Mouse (Mus musculus) macrophage (primary cell): ENCODE results near the gene Pigg. TPM values are rescaled to one million over a fixed set of nuclear protein-coding genes. Genes with fewer than 3 reads are reported as not detected.
"Not testable (repeated sequence)": the region's sequence is repeated elsewhere in the genome, so short reads cannot be mapped to it uniquely, and the experiment has no call there.

Experiments used
- H3K27ac ChIP-seq: fragments of 350-480 bp; formaldehyde crosslinking; 2 replicates; pipeline ENCODE4 v1.9.0; 2021
- H3K36me3 ChIP-seq: fragments of 350-480 bp; formaldehyde crosslinking; 2 replicates; pipeline ENCODE4 v1.9.0; 2021; ENCODE audit errors: inconsistent target
- H3K4me3 ChIP-seq: fragments of 350-480 bp; formaldehyde crosslinking; 2 replicates; pipeline ENCODE4 v1.9.0; 2021; ENCODE audit errors: inconsistent target
- H3K79me2 ChIP-seq: fragments of 350-480 bp; formaldehyde crosslinking; 2 replicates; pipeline ENCODE4 v1.9.0; 2021; ENCODE audit errors: inconsistent target
- WGBS: methylation state at CpG from one replicate; pipeline ENCODE4 v1.1.7; 2026; ENCODE audit warnings: inconsistent platforms; ENCODE audit not compliant: missing documents; 5-methylcytosine and 5-hydroxymethylcytosine counted together
- polyA plus RNA-seq: library from polyadenylated mRNA; stranded (reverse); fragments of 250-400 nt; gene quantifications from 3 replicates; pipeline ENCODE4 v1.2.4, GENCODE M21; 2018; ENCODE audit warnings: inconsistent platforms
- total RNA-seq, 78 experiments: library from RNA; depleted of rRNA; stranded (reverse); fragments of 250-400 nt; gene quantifications; 1 replicate in 9 of 78; 2 replicates in 24 of 78; 3 replicates in 43 of 78; 4 replicates in 2 of 78; pipeline ENCODE4 v1.2.4; 2018; ENCODE audit warnings: inconsistent platforms in 56 of 78

Gene Pigg
- 10 to 100 TPM in 23 of 26 experiments, 1 to 10 TPM in 3; 6.7 to 18.7 (median 14.1) TPM for total RNA-seq (2018; cell fraction: chromatin; rRNA removed)
- total RNA-seq (2018; cell fraction: cytosol; rRNA removed) = 1 to 10 TPM; 5.0 to 9.7 (median 6.8) TPM
- total RNA-seq (2018; cell fraction: nucleus; rRNA removed) = 10 to 100 TPM; 11.1 to 21.1 (median 15.1) TPM
- 6.0 to 9.1 TPM (median 6.8 TPM) in 3 replicates for polyA plus RNA-seq

- Histone ChIP-seq H3K79me2 (peaks cover 11% of the 10 kb centered on the region), H3K27ac (peak within 1 kb of the TSS; percentile 73), H3K36me3 (peaks cover 2% of the 10 kb centered on the region; the same call in 1 of the 2 replicates), H3K4me3 (peak within 1 kb of the TSS; percentile 85)
- under 1% methylated on average over 57 of the region's 57 CpGs for WGBS
These were observed at the start of gene Pigg for GRCm38 (mm10) chr5:108312224-108313064. Gene Pigg, plus strand, starts transcription at chr5:108312609.

- Histone ChIP-seq H3K79me2 (no peaks in the 10 kb centered on the region), H3K27ac (no peak overlapping the region), H3K36me3 (no peaks in the 10 kb centered on the region), H3K4me3 (no peak overlapping the region)
- 98% methylated on average over 4 of the region's 4 CpGs for WGBS
These were observed 49.7 kb upstream of the Pigg start for GRCm38 (mm10) chr5:108262722-108263121.

- H3K27ac ChIP-seq, H3K79me2 ChIP-seq, H3K36me3 ChIP-seq, H3K4me3 ChIP-seq: not testable (repeated sequence)
- 91% methylated on average over 1 of the region's 1 CpGs for WGBS
These were observed 48.6 kb upstream of the Pigg start for GRCm38 (mm10) chr5:108263785-108264184.

GRCm38 (mm10) chr5:108266990-108267389 is 45.4 kb upstream of the Pigg start:
- Histone ChIP-seq H3K27ac (no peak overlapping the region), H3K4me3 (no peak overlapping the region), H3K79me2 (peaks cover 29% of the 10 kb centered on the region), H3K36me3 (no peaks in the 10 kb centered on the region)

GRCm38 (mm10) chr5:108268127-108269062 is 44.0 kb upstream of the Pigg start, which contains the start of gene Dr1:
Gene Dr1, plus strand, starts transcription at chr5:108268897.
- whole genome bisulfite sequencing = 7% methylated on average over 50 of the region's 55 CpGs
- peaks cover 43% of the 10 kb centered on the region for H3K79me2 ChIP-seq
- H3K4me3 ChIP-seq = peak within 1 kb of the TSS; percentile 84
- H3K36me3 ChIP-seq = no peaks in the 10 kb centered on the region; the same call in 1 of the 2 replicates
- H3K27ac ChIP-seq = peak within 1 kb of the TSS; percentile 89

GRCm38 (mm10) chr5:108269063-108269810 is 43.2 kb upstream of the Pigg start:
- 0% methylated on average over 44 of the region's 44 CpGs for WGBS
- peak overlapping the region; percentile 84 for H3K4me3 ChIP-seq
- no peaks in the 10 kb centered on the region; the same call in 1 of the 2 replicates for H3K36me3 ChIP-seq
- H3K27ac ChIP-seq = peak overlapping the region; percentile 89
- peaks cover 51% of the 10 kb centered on the region for H3K79me2 ChIP-seq

GRCm38 (mm10) chr5:108269811-108270151 is 42.6 kb upstream of the Pigg start:
- H3K4me3 ChIP-seq = peak overlapping the region; percentile 84

GRCm38 (mm10) chr5:108270415-108270814 is 42.0 kb upstream of the Pigg start:
- Histone ChIP-seq H3K27ac (peak overlapping the region; percentile 89), H3K79me2 (peaks cover 63% of the 10 kb centered on the region), H3K4me3 (peak overlapping the region; percentile 84), H3K36me3 (peaks cover 3% of the 10 kb centered on the region)
- WGBS = 5% methylated on average over 9 of the region's 9 CpGs

More at GRCm38 (mm10) chr5:108269811-108270151, 42.6 kb upstream of the Pigg start:
- 3% methylated on average over 7 of the region's 7 CpGs for WGBS
- H3K36me3 ChIP-seq = no peaks in the 10 kb centered on the region; the same call in 1 of the 2 replicates
- peaks cover 57% of the 10 kb centered on the region for H3K79me2 ChIP-seq
- H3K27ac ChIP-seq = peak overlapping the region; percentile 89

GRCm38 (mm10) chr5:108271345-108271744 is 41.1 kb upstream of the Pigg start:
- H3K4me3 ChIP-seq = peak overlapping the region; percentile 84; the same call in 1 of the 2 replicates
- H3K36me3 ChIP-seq = peaks cover 12% of the 10 kb centered on the region
- whole genome bisulfite sequencing = 89% methylated on average over 6 of the region's 6 CpGs
- H3K27ac ChIP-seq = not testable (repeated sequence)
- peaks cover 73% of the 10 kb centered on the region for H3K79me2 ChIP-seq

GRCm38 (mm10) chr5:108286957-108287356 is 25.5 kb upstream of the Pigg start:
- Histone ChIP-seq H3K36me3 (no peaks in the 10 kb centered on the region), H3K4me3 (no peak overlapping the region), H3K27ac (no peak overlapping the region), H3K79me2 (no peaks in the 10 kb centered on the region)
- WGBS = 13% methylated on average over 2 of the region's 2 CpGs

- Histone ChIP-seq H3K4me3 (no peak overlapping the region), H3K27ac (no peak overlapping the region), H3K36me3 (no peaks in the 10 kb centered on the region), H3K79me2 (no peaks in the 10 kb centered on the region)
- WGBS = 67% methylated on average over 2 of the region's 3 CpGs
These were observed 10.8 kb upstream of the Pigg start for GRCm38 (mm10) chr5:108301567-108301966.

- H3K27ac ChIP-seq = peak overlapping the region; percentile 73
- H3K79me2 ChIP-seq = peaks cover 11% of the 10 kb centered on the region
- peaks cover 10% of the 10 kb centered on the region; the same call in 1 of the 2 replicates for H3K36me3 ChIP-seq
- H3K4me3 ChIP-seq = peak overlapping the region; percentile 85
- 5% methylated on average over 16 of the region's 16 CpGs for whole genome bisulfite sequencing
These were observed 854 bp downstream of the Pigg start for GRCm38 (mm10) chr5:108313065-108313860.

- 100% methylated on average over 1 of the region's 1 CpGs for WGBS
- Histone ChIP-seq H3K79me2 (no peaks in the 10 kb centered on the region), H3K4me3 (no peak overlapping the region), H3K36me3 (peaks cover 42% of the 10 kb centered on the region), H3K27ac (no peak overlapping the region)
These were observed 18.6 kb downstream of the Pigg start for GRCm38 (mm10) chr5:108331051-108331450.
